Mouse (Mus musculus): ENCODE results near the gene Cacna1i. TPM values are rescaled to one million over a fixed set of nuclear protein-coding genes. Genes with fewer than 3 reads are reported as not detected.

Cacna1i gene
- not detected in 2 replicates for polyA plus RNA-seq (2015; fragmentation: Nextera tagmentation; extraction: Ambion mirVana)

DNA sequence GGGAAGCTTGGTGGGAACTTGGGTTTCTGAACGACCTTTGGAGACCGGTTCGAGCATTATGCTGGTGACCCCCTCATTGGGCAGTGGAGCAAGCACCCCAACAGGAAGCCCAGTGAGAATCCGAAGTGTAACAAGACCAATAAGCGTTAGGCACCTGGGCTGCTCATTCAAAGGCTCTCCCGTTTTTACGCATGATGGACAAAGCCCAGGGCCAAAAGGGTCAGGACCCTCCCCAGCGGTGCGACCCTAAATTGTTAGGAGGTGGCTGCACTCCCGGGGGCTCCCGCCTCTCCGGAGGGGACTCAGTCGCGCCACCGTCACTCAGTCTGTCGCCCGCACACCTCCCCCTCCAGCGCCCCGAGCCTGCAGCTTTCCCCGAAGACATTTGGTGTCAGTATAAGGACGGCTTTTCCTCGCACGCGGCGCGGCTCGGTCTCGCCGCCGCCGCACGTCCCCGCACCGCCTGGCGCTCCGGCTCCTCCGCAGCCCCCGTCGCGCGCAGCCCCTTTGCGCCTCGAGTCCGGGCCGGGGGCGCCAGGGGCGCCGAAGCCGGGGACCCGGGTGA is at the start of gene Cacna1i:
Gene Cacna1i (plus strand): TSS at position 388 of the 565 bp plus-strand sequence.
- H3K27ac ChIP-seq (ENCODE audit: low read length), result no peak within 1 kb of the TSS
- no peak within 1 kb of the TSS for H3K9ac ChIP-seq (ENCODE audit: low read depth, low read length)
- H3K36me3 ChIP-seq (ENCODE audit: control insufficient read depth, insufficient read depth), result no peaks in the 10 kb centered on the region
- peak within 1 kb of the TSS; percentile 25; the same call in 1 of the 2 replicates for H3K4me2 ChIP-seq (ENCODE audit: low read depth, low read length)
- H3K27me3 ChIP-seq (ENCODE audit: control insufficient read depth, insufficient read depth, low read depth, low read length), result peaks cover 55% of the 10 kb centered on the region
- ATAC-seq (ENCODE audit: low read depth), result no peak
- WGBS (ENCODE audit: insufficient replicate concordance), result 3% methylated on average over 49 of the region's 50 CpGs
- no peaks in the 10 kb centered on the region for H3K9me3 ChIP-seq (replicated peaks; ENCODE audit: control insufficient read depth, low read length)
- H3K4me1 ChIP-seq (ENCODE audit: control insufficient read depth, low read depth, low read length), result peaks cover 3% of the 10 kb centered on the region; the same call in 1 of the 2 replicates
- peak within 1 kb of the TSS; percentile 25; the same call in 1 of the 2 replicates for H3K4me3 ChIP-seq (ENCODE audit: low read depth, low read length)

DNA sequence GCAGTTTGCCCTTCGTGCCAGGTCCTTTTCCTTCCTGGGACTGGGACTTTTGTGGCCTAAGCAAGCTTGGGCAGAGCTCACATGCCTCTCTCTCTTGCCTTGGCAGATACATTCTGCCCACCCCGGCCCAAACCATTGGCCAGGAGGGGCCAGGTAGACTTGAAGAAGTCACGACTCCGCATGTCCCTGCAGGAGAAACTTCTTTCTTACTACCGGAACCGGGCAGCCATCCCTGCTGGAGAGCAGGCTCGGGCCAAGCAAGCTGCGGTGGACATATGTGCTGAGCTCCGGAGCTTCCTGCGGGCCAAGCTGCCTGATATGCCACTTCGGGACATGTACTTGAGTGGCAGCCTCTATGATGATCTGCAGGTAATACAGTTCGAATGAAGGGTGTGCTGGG is 38.9 kb upstream of the Cacna1i start:
- Histone ChIP-seq H3K9ac (ENCODE audit: low read depth, low read length) (no peak overlapping the region; the same call in 1 of the 2 replicates), H3K27me3 (ENCODE audit: control insufficient read depth, insufficient read depth, low read depth, low read length) (no peaks in the 10 kb centered on the region), H3K4me2 (ENCODE audit: low read depth, low read length) (no peak overlapping the region), H3K4me3 (ENCODE audit: low read depth, low read length) (no peak overlapping the region), H3K9me3 (replicated peaks; ENCODE audit: control insufficient read depth, low read length) (no peaks in the 10 kb centered on the region), H3K4me1 (ENCODE audit: control insufficient read depth, low read depth, low read length) (peaks cover 42% of the 10 kb centered on the region), H3K36me3 (ENCODE audit: control insufficient read depth, insufficient read depth) (peaks cover 43% of the 10 kb centered on the region), H3K27ac (ENCODE audit: low read length) (peak overlapping the region; percentile 41)
- no peak for ATAC-seq (ENCODE audit: low read depth)
- WGBS (ENCODE audit: insufficient replicate concordance), result 90% methylated on average over 12 of the region's 12 CpGs

DNA sequence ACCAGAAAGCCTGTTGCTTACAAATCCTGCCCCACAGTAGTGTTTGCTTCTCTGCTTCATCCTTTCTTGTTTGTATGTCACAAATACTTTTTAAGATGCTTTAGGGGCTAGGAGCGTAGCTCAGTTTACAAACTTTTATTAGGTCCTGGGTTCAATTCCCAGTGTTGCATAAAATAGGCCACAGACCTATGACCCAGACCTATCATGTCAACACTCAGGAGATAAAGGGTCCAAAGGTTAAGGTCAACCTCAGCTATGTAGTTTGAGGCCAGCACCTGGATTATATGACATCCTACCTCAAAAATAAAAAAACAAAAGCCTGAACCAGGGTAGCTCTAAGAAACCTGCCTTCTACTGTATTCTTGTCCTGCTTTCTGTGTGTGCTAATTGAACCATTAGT is 38.4 kb upstream of the Cacna1i start:
- Histone ChIP-seq H3K4me3 (ENCODE audit: low read depth, low read length) (no peak overlapping the region), H3K36me3 (ENCODE audit: control insufficient read depth, insufficient read depth) (peaks cover 41% of the 10 kb centered on the region), H3K9me3 (replicated peaks; ENCODE audit: control insufficient read depth, low read length) (no peaks in the 10 kb centered on the region), H3K4me1 (ENCODE audit: control insufficient read depth, low read depth, low read length) (peaks cover 47% of the 10 kb centered on the region), H3K9ac (ENCODE audit: low read depth, low read length) (no peak overlapping the region), H3K27ac (ENCODE audit: low read length) (peak overlapping the region; percentile 41), H3K4me2 (ENCODE audit: low read depth, low read length) (no peak overlapping the region), H3K27me3 (ENCODE audit: control insufficient read depth, insufficient read depth, low read depth, low read length) (no peaks in the 10 kb centered on the region)
- 81% methylated on average over 1 of the region's 1 CpGs for WGBS (ENCODE audit: insufficient replicate concordance)
- no peak for ATAC-seq (ENCODE audit: low read depth)

DNA sequence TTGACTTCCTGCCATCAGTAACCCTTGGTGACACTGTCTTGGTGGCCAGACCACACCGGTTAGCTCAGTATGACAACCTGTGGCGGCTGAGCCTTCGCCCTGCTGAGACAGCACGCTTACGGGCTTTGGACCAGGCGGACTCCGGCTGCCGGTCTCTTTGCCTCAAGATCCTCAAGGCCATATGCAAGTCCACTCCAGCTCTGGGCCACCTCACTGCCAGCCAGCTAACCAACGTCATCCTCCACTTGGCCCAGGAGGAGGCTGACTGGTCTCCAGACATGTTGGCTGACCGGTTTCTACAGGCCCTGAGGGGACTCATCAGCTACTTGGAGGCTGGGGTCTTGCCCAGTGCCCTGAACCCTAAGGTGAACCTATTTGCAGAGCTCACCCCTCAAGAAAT is 37.4 kb upstream of the Cacna1i start:
- Histone ChIP-seq H3K4me3 (ENCODE audit: low read depth, low read length) (no peak overlapping the region), H3K4me1 (ENCODE audit: control insufficient read depth, low read depth, low read length) (peaks cover 58% of the 10 kb centered on the region), H3K27me3 (ENCODE audit: control insufficient read depth, insufficient read depth, low read depth, low read length) (no peaks in the 10 kb centered on the region), H3K9ac (ENCODE audit: low read depth, low read length) (peak overlapping the region; percentile 67), H3K9me3 (replicated peaks; ENCODE audit: control insufficient read depth, low read length) (no peaks in the 10 kb centered on the region), H3K4me2 (ENCODE audit: low read depth, low read length) (peak overlapping the region; percentile 67; the same call in 1 of the 2 replicates), H3K36me3 (ENCODE audit: control insufficient read depth, insufficient read depth) (peaks cover 37% of the 10 kb centered on the region), H3K27ac (ENCODE audit: low read length) (peak overlapping the region; percentile 97)
- 82% methylated on average over 10 of the region's 10 CpGs for WGBS (ENCODE audit: insufficient replicate concordance)
- no peak for ATAC-seq (ENCODE audit: low read depth)

DNA sequence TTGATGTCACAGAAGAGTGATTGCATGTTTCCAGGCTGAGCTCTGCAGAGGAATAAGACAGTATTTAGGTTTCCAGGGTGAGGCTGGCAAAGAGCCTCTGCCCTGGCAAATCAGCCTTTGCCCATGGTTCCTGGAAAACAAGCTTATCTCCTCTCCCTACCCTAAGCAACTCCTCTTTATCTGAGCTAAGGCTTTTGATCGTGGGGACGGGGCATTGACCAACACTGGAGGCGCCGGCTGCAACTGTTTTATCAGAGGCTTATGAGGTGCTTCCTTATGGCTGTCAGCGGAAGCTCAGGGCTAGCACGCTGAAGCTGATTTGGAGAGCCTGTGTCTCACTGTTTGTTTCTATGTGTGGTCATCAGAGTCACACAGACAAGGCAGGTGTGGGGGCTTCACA is 36.5 kb upstream of the Cacna1i start:
- Histone ChIP-seq H3K36me3 (ENCODE audit: control insufficient read depth, insufficient read depth) (peaks cover 37% of the 10 kb centered on the region), H3K4me3 (ENCODE audit: low read depth, low read length) (peak overlapping the region; percentile 36), H3K9me3 (replicated peaks; ENCODE audit: control insufficient read depth, low read length) (no peaks in the 10 kb centered on the region), H3K27me3 (ENCODE audit: control insufficient read depth, insufficient read depth, low read depth, low read length) (no peaks in the 10 kb centered on the region), H3K4me1 (ENCODE audit: control insufficient read depth, low read depth, low read length) (peaks cover 58% of the 10 kb centered on the region), H3K4me2 (ENCODE audit: low read depth, low read length) (peak overlapping the region; percentile 67), H3K27ac (ENCODE audit: low read length) (peak overlapping the region; percentile 97), H3K9ac (ENCODE audit: low read depth, low read length) (peak overlapping the region; percentile 67)
- 15% methylated on average over 6 of the region's 6 CpGs for WGBS (ENCODE audit: insufficient replicate concordance)
- peak; percentile 35 for ATAC-seq (ENCODE audit: low read depth)

DNA sequence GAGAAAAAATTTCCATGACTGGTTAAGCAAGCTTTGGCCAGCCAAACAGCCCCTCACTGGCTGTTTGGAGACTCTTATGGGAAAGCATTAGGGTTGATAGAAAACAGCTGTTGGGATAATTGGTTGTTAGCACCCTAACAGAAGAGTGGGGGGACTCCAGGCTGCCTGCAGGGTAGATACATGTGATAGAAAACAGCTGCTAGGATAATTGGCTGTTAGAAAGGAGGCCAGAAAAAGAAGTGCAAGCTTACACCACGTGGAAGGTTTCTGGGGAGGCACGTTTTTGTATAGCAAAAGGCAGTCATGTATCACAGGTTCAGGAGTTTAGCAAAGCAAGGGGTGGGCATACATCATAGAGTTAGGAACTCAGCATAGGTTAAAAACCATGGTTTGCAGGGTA is 33.5 kb upstream of the Cacna1i start:
- Histone ChIP-seq H3K27ac (ENCODE audit: low read length) (peak overlapping the region; percentile 99), H3K4me3 (ENCODE audit: low read depth, low read length) (no peak overlapping the region), H3K9me3 (replicated peaks; ENCODE audit: control insufficient read depth, low read length) (no peaks in the 10 kb centered on the region), H3K27me3 (ENCODE audit: control insufficient read depth, insufficient read depth, low read depth, low read length) (no peaks in the 10 kb centered on the region), H3K4me1 (ENCODE audit: control insufficient read depth, low read depth, low read length) (peaks cover 75% of the 10 kb centered on the region), H3K4me2 (ENCODE audit: low read depth, low read length) (no peak overlapping the region; the same call in 1 of the 2 replicates), H3K36me3 (ENCODE audit: control insufficient read depth, insufficient read depth) (peaks cover 35% of the 10 kb centered on the region), H3K9ac (ENCODE audit: low read depth, low read length) (no peak overlapping the region)
- 70% methylated on average over 2 of the region's 2 CpGs for WGBS (ENCODE audit: insufficient replicate concordance)
- ATAC-seq (ENCODE audit: low read depth), result no peak

DNA sequence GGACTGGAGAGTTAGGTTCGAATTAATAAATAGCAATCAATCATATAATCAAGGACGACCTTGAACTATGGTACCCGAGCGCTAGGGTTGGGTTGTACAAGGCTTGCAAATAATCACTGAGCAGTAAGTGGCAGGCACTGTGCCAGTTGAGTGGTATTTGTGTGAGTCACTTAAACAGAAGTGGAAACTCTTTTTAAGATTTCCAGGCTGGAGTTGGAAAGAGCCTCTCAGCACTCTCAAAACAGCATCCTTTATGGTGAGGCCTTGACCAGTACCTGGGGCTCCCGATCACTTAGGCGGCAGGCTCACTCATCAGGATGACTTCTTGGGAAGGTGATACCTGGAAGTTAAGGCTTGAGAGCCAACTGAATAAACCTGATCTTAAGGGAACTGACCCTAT is 32.8 kb upstream of the Cacna1i start:
- 51% methylated on average over 6 of the region's 6 CpGs for WGBS (ENCODE audit: insufficient replicate concordance)
- Histone ChIP-seq H3K36me3 (ENCODE audit: control insufficient read depth, insufficient read depth) (peaks cover 29% of the 10 kb centered on the region), H3K9me3 (replicated peaks; ENCODE audit: control insufficient read depth, low read length) (no peaks in the 10 kb centered on the region), H3K4me2 (ENCODE audit: low read depth, low read length) (peak overlapping the region; percentile 97), H3K4me1 (ENCODE audit: control insufficient read depth, low read depth, low read length) (peaks cover 76% of the 10 kb centered on the region), H3K27ac (ENCODE audit: low read length) (peak overlapping the region; percentile 99), H3K9ac (ENCODE audit: low read depth, low read length) (peak overlapping the region; percentile 86), H3K27me3 (ENCODE audit: control insufficient read depth, insufficient read depth, low read depth, low read length) (no peaks in the 10 kb centered on the region), H3K4me3 (ENCODE audit: low read depth, low read length) (peak overlapping the region; percentile 91)
- no peak for ATAC-seq (ENCODE audit: low read depth)

DNA sequence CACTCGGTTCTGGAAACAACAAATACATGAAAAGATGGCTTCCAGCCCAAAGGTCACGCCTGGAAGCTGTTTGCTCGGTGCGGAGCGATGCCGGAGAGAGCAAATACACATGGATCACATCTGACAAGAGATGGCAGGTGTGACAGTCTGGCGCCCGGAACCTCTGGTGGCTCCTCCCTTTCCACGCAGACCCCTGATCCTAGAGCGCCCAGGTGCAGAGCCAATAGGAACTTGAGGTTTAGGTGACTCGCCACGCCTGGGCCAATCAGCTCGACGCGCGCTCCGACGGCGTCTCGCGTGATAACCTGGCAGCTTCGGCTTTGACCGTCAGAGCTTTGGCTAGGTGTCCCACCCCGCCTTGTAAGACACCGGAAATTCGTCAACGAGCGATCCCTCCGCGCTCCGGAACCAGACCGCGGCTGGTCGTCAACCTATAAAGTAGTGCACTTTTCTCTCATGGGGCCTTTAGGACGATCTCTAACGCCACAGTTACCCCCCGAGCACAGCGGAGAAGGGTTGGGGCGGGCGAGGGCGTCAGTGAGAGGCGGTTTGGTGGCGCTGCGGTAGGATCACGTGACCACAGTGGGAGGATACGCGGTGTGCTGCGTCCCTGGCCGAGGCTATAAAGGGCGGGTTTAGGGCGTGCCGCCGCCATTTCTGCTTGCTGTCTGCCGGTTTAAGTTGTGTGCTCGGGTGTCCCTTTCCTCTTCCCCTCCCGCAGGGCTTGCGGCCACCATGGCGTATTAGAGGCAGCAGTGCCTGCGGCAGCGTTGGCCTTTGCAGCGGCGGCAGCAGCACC is 32.0 kb upstream of the Cacna1i start, which contains the start of gene Atf4:
Gene Atf4 (plus strand): TSS at position 338 of the 799 bp plus-strand sequence.
- under 1% methylated on average over 62 of the region's 62 CpGs for WGBS (ENCODE audit: insufficient replicate concordance)
- Histone ChIP-seq H3K4me2 (ENCODE audit: low read depth, low read length) (peak within 1 kb of the TSS; percentile 97), H3K9me3 (replicated peaks; ENCODE audit: control insufficient read depth, low read length) (no peaks in the 10 kb centered on the region), H3K9ac (ENCODE audit: low read depth, low read length) (peak within 1 kb of the TSS; percentile 96), H3K27ac (ENCODE audit: low read length) (peak within 1 kb of the TSS; percentile 99), H3K36me3 (ENCODE audit: control insufficient read depth, insufficient read depth) (peaks cover 24% of the 10 kb centered on the region), H3K27me3 (ENCODE audit: control insufficient read depth, insufficient read depth, low read depth, low read length) (no peaks in the 10 kb centered on the region), H3K4me1 (ENCODE audit: control insufficient read depth, low read depth, low read length) (peaks cover 74% of the 10 kb centered on the region), H3K4me3 (ENCODE audit: low read depth, low read length) (peak within 1 kb of the TSS; percentile 91)
- ATAC-seq (ENCODE audit: low read depth), result peak; percentile 89

DNA sequence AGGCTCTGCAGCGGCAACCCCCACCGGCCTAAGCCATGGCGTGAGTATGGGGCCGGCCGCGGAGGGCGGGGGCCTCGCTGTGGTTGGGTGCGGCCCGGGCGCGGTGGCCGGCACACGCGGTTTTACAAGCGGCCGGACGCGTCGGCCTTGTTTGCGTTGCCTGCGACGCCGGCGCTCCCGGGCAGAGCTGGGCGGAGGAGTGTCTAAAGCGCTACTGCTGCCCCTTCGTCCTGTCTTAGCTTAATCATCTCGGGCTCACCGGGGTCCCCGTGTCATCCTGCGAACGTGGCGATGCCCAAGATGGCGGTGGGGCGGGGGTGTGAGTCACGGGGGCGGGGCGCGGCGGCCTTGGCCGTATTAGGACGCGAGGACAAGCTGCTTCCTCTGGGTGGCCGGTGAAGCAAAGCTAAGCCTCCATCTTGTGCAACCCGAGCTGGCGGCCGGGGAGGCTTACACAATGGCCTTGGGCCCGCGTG is 31.4 kb upstream of the Cacna1i start:
- Histone ChIP-seq H3K27ac (ENCODE audit: low read length) (peak overlapping the region; percentile 99), H3K9ac (ENCODE audit: low read depth, low read length) (peak overlapping the region; percentile 96), H3K36me3 (ENCODE audit: control insufficient read depth, insufficient read depth) (peaks cover 28% of the 10 kb centered on the region), H3K4me2 (ENCODE audit: low read depth, low read length) (peak overlapping the region; percentile 97), H3K27me3 (ENCODE audit: control insufficient read depth, insufficient read depth, low read depth, low read length) (no peaks in the 10 kb centered on the region), H3K4me1 (ENCODE audit: control insufficient read depth, low read depth, low read length) (peaks cover 73% of the 10 kb centered on the region), H3K9me3 (replicated peaks; ENCODE audit: control insufficient read depth, low read length) (no peaks in the 10 kb centered on the region), H3K4me3 (ENCODE audit: low read depth, low read length) (peak overlapping the region; percentile 91)
- ATAC-seq (ENCODE audit: low read depth), result peak; percentile 35
- under 1% methylated on average over 51 of the region's 51 CpGs for WGBS (ENCODE audit: insufficient replicate concordance)
